Mouse (Mus musculus) spleen, adult 2 months (tissue): ENCODE data around the gene Bcap31.

Source experiments
- CTCF ChIP-seq: fragments of 200-500 bp; IDR thresholded peaks from 2 replicates; pipeline ENCODE4 v1.5.1; 2011; ENCODE audit warnings: mild to moderate bottlenecking, inconsistent platforms; ENCODE audit not compliant: insufficient read depth, insufficient read length, insufficient replicate concordance; ENCODE audit errors: extremely low read depth
- POLR2A ChIP-seq: fragments of 200-500 bp; IDR thresholded peaks from 2 replicates; pipeline ENCODE4 v1.6.1; 2011; ENCODE audit warnings: low read depth, low read length, inconsistent platforms

DNA sequence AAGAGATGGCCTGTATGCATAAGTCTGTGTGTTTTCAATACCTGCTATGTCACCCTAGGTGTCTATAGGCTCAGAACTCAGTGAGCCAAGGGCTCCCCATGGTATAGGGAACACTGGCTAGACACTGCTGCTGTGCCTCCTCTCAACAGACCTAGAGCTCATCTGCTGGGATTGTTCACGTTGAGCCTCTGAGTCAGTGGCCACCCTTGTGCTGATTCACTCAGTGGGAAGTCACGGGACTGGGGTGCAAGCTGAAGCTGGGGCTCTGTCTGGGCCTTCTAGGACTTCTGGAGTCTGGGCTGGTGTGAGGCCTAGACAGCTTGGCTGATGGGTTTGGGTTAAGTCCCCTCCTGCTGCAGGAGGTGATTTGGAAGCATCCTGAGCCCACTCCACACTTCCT lies 40.7 kb downstream of the Bcap31 start:
- TF ChIP-seq POLR2A (no peak), CTCF (no peak)
